Mouse (Mus musculus) embryonic facial prominence, embryonic 14.5 days (tissue): Measurements from ENCODE around the gene Fam171b. TPM values are rescaled to one million over a fixed set of nuclear protein-coding genes. Genes with fewer than 3 reads are reported as not detected.

Experiments used
- ATAC-seq: fragments of 200-750 bp; cut with Nextera tagmentation; 2 replicates; pipeline ENCODE4 v1.8.0; 2017; ENCODE audit warnings: low read depth, moderate number of reproducible peaks, moderate TSS enrichment
- DNase-seq: peaks from one replicate; pipeline ENCODE4 v3.0.0-alpha.2; 2015; ENCODE audit warnings: low spot score
- H3K27ac ChIP-seq: fragments of 300-500 bp; sonication (generic); replicated peaks from 2 replicates; pipeline ENCODE4 v1.5.1; 2014; ENCODE audit warnings: low read depth, mild to moderate bottlenecking, low read length, moderate library complexity
- H3K27me3 ChIP-seq: fragments of 300-500 bp; sonication (generic); replicated peaks from 2 replicates; pipeline ENCODE4 v1.6.1; 2014; ENCODE audit warnings: low read length; ENCODE audit not compliant: control insufficient read depth, insufficient read depth
- H3K36me3 ChIP-seq: fragments of 300-500 bp; sonication (generic); 2 replicates; pipeline ENCODE4 v1.6.1; 2014; ENCODE audit warnings: low read length, mixed read lengths; ENCODE audit not compliant: control insufficient read depth, insufficient read depth
- H3K4me1 ChIP-seq: fragments of 300-500 bp; sonication (generic); 2 replicates; pipeline ENCODE4 v1.6.1; 2014; ENCODE audit warnings: antibody characterized with exemption, low read length; ENCODE audit not compliant: control insufficient read depth, insufficient read depth
- H3K4me2 ChIP-seq: fragments of 300-500 bp; sonication (generic); 2 replicates; pipeline ENCODE4 v1.6.1; 2014; ENCODE audit warnings: low read depth, mild to moderate bottlenecking, low read length, moderate library complexity, mixed read lengths
- H3K4me3 ChIP-seq: fragments of 300-500 bp; sonication (generic); 2 replicates; pipeline ENCODE4 v1.5.1; 2014; ENCODE audit warnings: low read depth, mild to moderate bottlenecking, low read length
- H3K9ac ChIP-seq: fragments of 300-500 bp; sonication (generic); 2 replicates; pipeline ENCODE4 v1.6.1; 2014; ENCODE audit warnings: low read depth, mild to moderate bottlenecking, low read length, moderate library complexity, mixed read lengths
- H3K9me3 ChIP-seq: fragments of 300-500 bp; sonication (generic); 2 replicates; pipeline ENCODE4 v1.6.1; 2016; ENCODE audit warnings: low read length; ENCODE audit not compliant: control insufficient read depth
- WGBS: fragments of 180-500 bp; shearing (Covaris S2); extraction: QIAGEN DNeasy Blood & Tissue Kit; methylation state at CpG from one replicate; pipeline ENCODE4 v1.1.7; 2014; 5-methylcytosine and 5-hydroxymethylcytosine counted together
- polyA plus RNA-seq: library from polyadenylated mRNA; unstranded; fragments of >200 nt; fragmentation: Nextera tagmentation; extraction: Ambion mirVana; gene quantifications from 2 replicates; pipeline ENCODE4 v1.2.1, GENCODE M21; 2014

The Fam171b gene
- 21.0 TPM in 2 replicates for polyA plus RNA-seq

DNA sequence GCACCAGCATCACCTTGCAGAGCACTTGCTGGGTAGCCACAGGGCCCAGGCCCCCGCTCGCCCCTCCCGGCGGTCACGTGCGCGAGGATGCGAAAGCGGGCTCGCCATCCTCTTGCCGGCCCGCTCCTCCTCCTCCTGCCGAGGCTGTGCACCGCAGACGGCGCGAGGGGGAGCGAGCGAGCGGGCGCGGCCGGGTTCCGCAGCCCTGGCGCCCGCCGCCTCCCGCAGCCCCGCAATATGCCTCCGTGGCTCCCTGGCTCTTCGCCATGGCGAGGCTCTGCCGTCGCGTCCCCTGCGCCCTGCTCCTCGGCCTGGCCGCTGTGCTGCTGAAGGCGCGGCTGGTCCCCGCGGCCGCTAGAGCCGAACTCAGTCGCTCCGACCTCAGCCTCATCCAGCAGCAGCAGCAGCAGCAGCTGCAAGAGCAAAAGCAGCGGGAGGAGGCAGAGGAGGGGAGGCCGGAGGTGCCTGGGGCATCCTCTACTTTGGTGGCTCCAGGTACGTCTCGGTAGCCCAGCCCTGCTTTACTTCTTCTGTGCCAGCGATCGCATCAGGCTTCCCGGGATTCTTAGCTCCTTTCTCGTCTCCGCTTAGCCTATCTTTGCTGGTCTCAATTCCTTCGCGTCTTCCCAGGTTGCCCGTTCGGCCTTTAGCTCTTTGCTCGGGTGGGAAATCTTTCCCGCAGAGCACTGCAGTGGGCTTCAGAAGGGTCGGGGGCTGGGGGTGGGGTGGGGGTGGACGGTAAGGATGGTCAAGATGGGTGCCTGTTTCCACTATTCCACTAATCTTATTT lies at the start of gene Fam171b:
Gene Fam171b (plus strand): TSS at position 154 of the 790 bp plus-strand sequence.
- Histone ChIP-seq H3K4me3 (peak within 1 kb of the TSS; percentile 74), H3K36me3 (no peaks in the 10 kb centered on the region), H3K4me1 (no peaks in the 10 kb centered on the region), H3K27ac (peak within 1 kb of the TSS; percentile 56), H3K9me3 (no peaks in the 10 kb centered on the region), H3K9ac (peak within 1 kb of the TSS; percentile 81), H3K27me3 (no peaks in the 10 kb centered on the region; the same call in 1 of the 2 replicates), H3K4me2 (peak within 1 kb of the TSS; percentile 85)
- DNase-seq (peak; percentile 86), ATAC-seq (peak; percentile 95)
- WGBS = under 1% methylated on average over 54 of the region's 63 CpGs

DNA sequence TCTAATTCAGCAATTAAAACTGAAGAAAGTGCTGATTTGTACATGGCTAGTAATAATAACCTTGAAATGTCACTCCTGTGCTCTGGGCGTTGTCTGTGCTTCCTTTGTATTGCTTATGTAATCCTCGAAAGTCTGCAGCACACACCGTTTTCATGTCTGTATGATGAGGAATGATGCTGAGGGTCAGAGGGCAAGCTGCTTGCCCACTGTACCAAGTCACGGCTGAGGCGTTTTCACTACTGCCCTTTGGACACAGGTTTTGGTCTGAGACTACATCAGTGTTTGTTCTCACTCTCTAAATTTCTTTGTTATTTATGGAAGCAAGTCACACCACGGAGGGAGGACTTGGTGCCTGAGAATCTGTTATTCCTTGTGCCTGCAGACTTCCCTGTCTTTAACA lies 46.4 kb upstream of the Fam171b start:
- no peak for ATAC-seq
- H3K27ac ChIP-seq = no peak overlapping the region
- peaks cover 45% of the 10 kb centered on the region for H3K36me3 ChIP-seq

DNA sequence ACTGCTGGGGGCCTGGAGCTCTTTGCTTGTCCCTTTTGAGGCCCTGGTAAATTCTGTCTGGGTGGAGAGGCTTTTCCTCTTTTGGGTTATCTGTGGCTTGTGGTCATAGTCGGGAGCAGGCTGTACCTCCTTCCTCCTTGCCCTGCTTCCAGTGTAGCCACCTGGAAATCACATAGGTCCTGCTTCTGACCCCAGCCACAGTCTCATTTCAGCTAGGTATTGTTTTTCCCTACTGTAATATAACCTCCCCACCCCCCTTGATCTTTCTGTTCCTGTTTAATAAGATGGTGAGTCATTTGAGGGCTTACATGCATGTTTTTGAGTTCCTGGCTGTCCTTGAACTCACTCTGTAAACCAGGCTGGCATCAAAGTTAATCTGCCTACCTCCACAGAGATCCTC lies 45.6 kb upstream of the Fam171b start:
- no peak for DNase-seq
- Histone ChIP-seq H3K4me2 (no peak overlapping the region), H3K4me3 (no peak overlapping the region), H3K9ac (no peak overlapping the region), H3K27me3 (no peaks in the 10 kb centered on the region), H3K4me1 (no peaks in the 10 kb centered on the region), H3K9me3 (no peaks in the 10 kb centered on the region), H3K36me3 (peaks cover 47% of the 10 kb centered on the region), H3K27ac (no peak overlapping the region)
- 69% methylated on average over 1 of the region's 1 CpGs for WGBS
- ATAC-seq = no peak

More for the DNA sequence above, 46.4 kb upstream of the Fam171b start:
- DNase-seq = no peak
- H3K9ac ChIP-seq = no peak overlapping the region
- H3K27me3 ChIP-seq = no peaks in the 10 kb centered on the region
- H3K4me1 ChIP-seq = no peaks in the 10 kb centered on the region
- no peak overlapping the region for H3K4me2 ChIP-seq
- WGBS = 70% methylated on average over 6 of the region's 6 CpGs
- H3K4me3 ChIP-seq = no peak overlapping the region
- no peaks in the 10 kb centered on the region for H3K9me3 ChIP-seq

DNA sequence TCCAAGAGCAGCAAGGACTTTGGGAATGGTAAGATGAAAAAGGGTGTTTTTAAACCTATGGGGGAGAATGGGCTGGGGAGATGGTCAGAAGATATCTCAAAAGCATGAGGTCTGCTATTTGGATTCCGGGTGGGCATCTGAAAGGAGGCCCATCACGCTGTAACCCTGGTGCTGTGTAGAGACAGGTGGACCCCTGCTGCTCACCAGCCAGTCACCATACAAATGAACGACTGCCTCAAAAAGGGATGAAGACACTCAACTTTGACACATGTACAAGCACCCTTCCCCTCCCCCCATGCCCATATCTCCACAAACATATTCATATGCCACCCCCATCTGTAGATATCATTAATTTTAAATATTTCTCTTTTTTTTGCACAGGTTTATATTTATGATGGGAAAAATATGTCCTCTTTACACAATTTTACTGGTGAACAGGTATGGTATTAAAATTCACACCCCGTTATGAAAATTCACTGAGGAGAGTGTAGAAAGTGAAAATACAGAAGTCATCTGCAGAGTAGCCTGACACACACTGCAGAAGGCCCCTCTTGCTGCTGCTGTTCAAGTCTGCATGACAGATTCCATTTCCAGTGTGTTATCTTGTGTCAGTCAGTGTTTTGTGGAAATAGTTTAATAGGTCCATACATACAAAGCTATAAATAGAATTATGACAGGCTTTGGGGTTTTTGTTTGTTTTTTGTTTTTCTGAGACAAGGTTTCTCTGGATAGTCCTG lies 44.0 kb upstream of the Fam171b start:
- DNase-seq (no peak), ATAC-seq (no peak)
- Histone ChIP-seq H3K27me3 (no peaks in the 10 kb centered on the region), H3K4me3 (no peak overlapping the region), H3K36me3 (peaks cover 58% of the 10 kb centered on the region), H3K4me2 (no peak overlapping the region), H3K27ac (no peak overlapping the region), H3K9me3 (no peaks in the 10 kb centered on the region), H3K4me1 (no peaks in the 10 kb centered on the region), H3K9ac (no peak overlapping the region)
- WGBS = 92% methylated on average over 4 of the region's 4 CpGs

DNA sequence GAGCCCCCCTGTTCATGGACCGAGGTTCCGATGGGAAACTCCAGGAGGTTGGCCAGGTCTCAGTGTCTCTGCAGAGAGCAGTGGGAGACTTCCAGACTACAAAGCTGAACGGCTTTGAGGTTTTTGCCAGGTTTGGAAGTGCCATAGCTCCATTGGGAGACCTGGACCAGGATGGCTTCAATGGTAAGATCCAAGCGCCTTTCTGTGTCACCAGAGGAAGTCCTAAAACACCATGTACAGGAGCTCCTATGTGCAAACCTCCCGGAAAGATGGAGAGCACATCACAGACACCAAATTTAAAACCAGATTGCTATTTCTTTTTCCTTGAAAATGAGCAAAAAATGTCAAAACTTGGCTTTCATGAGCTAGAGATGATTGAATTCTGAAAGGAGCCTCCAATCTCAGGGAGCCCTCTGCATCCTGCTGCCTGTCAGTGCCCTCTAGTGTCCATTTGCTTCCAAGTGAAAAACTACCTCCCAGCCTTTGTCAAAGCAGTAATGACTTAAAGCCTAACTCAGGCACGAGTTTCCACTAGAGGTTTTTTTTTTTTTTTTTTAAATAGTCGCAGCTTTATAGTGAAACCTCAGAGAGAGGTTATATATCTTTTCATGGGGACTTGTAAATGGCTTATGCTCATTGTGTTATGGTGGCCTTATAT lies 41.2 kb upstream of the Fam171b start:
- WGBS = 61% methylated on average over 7 of the region's 7 CpGs
- no peaks in the 10 kb centered on the region for H3K4me1 ChIP-seq
- H3K36me3 ChIP-seq = peaks cover 62% of the 10 kb centered on the region
- H3K27ac ChIP-seq = no peak overlapping the region
- peak; percentile 77 for DNase-seq
- no peak overlapping the region for H3K4me2 ChIP-seq
- H3K4me3 ChIP-seq = no peak overlapping the region
- no peak for ATAC-seq
- H3K27me3 ChIP-seq = no peaks in the 10 kb centered on the region
- H3K9ac ChIP-seq = no peak overlapping the region
- no peaks in the 10 kb centered on the region for H3K9me3 ChIP-seq

DNA sequence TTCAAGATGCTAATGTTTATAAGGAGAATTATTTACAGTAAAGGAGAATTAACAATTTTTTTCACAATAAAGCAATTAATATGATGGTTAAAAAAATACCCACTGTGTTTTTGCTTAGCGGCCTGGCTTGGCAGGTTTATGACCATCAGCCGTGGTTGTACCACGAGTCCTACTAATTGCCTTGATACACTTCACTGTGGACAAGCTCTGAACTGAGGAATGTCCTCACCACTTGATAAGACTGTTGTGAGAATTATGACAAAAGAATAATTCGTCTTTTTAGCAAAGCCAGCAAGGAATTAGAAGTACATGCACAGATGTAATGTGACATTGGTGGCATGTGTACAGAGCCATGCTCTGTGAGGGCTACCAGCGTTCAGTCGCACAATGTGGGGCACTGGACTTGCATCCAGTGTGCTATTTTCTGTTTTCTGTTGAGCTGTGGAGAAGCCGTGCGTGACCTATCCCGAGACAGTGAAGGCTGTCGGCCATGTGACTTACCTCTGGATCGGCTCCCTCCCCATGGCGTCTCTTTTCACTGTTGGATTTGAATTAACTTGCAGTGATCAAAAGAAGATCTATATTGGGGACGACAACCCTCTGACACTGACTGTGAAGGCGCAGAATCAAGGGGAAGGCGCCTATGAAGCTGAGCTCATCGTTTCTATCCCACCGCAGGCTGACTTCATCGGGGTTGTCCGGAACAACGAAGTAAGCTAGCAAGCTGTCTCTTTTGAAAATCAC lies 20.9 kb upstream of the Fam171b start:
- Histone ChIP-seq H3K9ac (no peak overlapping the region), H3K27me3 (no peaks in the 10 kb centered on the region), H3K4me3 (no peak overlapping the region), H3K4me1 (no peaks in the 10 kb centered on the region), H3K27ac (no peak overlapping the region), H3K36me3 (peaks cover 75% of the 10 kb centered on the region), H3K9me3 (no peaks in the 10 kb centered on the region), H3K4me2 (no peak overlapping the region)
- ATAC-seq = no peak; the same call in 1 of the 2 replicates
- 91% methylated on average over 20 of the region's 20 CpGs for WGBS
- DNase-seq = no peak

DNA sequence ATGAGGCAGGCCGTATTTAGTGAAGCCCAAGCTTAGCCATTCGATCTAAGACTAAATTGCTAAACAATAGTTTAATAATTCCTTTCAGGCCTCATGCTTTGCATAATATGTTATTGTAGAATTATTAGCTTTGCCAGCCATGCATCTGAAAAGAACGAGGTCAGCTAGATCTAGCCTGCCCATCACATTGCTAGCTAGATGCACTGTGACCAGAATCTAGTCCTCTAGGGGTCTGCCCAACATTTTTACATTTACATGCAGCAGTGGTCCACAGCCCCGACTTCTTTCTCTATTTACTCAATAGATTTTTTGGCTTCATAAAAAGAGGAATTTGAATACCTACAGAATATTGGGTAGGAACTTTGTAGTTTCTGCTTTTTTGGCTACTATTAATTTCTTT lies 20.3 kb upstream of the Fam171b start:
- ATAC-seq (no peak), DNase-seq (no peak)
- H3K4me1 ChIP-seq = no peaks in the 10 kb centered on the region
- no peaks in the 10 kb centered on the region for H3K27me3 ChIP-seq
- no peak overlapping the region for H3K27ac ChIP-seq
- no peak overlapping the region for H3K4me3 ChIP-seq
- no peaks in the 10 kb centered on the region for H3K9me3 ChIP-seq
- H3K4me2 ChIP-seq = no peak overlapping the region
- H3K36me3 ChIP-seq = peaks cover 81% of the 10 kb centered on the region
- WGBS = 90% methylated on average over 4 of the region's 4 CpGs
- no peak overlapping the region for H3K9ac ChIP-seq

DNA sequence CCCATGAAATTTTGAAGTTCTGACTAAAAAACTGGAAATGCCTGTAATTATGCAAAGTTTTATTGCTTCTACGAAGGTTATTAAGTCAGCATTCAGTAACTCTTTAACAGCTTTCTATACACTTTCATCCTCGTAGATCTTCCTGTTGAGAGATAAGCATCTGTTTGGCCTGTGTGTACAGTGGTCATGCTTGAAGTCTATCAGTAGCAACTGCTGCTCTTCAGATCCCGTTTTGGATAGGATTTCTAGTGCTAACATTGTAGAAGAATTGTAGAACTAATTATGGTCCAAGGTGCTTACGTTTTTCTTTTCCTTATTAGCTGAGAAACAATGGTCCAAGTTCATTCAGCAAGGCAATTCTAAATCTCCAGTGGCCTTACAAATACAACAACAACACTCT lies 16.7 kb upstream of the Fam171b start:
- no peak for DNase-seq
- no peak overlapping the region for H3K4me3 ChIP-seq
- H3K27ac ChIP-seq = no peak overlapping the region
- no peak overlapping the region for H3K9ac ChIP-seq
- 80% methylated on average over 4 of the region's 4 CpGs for WGBS
- no peak overlapping the region for H3K4me2 ChIP-seq
- no peak for ATAC-seq
- H3K9me3 ChIP-seq = no peaks in the 10 kb centered on the region
- H3K27me3 ChIP-seq = no peaks in the 10 kb centered on the region
- peaks cover 92% of the 10 kb centered on the region for H3K36me3 ChIP-seq
- H3K4me1 ChIP-seq = no peaks in the 10 kb centered on the region
